Mouse (Mus musculus) erythroblast, embryonic 14.5 days (primary cell): ENCODE measurements around the gene Cstb.

ENCODE experiments used
- GATA1 ChIP-seq: IDR thresholded peaks from 2 replicates; pipeline ENCODE4 v1.6.1; 2012; ENCODE audit warnings: low read length, inconsistent platforms, mixed read lengths
- TAL1 ChIP-seq: IDR thresholded peaks from 3 replicates; pipeline ENCODE4 v1.6.1; 2012; ENCODE audit warnings: low read length, inconsistent platforms, mixed read lengths

GRCm38 (mm10) chr10:78464201-78464791, 38.8 kb downstream of the Cstb start:
- TF ChIP-seq TAL1 (no peak), GATA1 (no peak)
